Mouse (Mus musculus) E14TG2a.4 (cell line): ENCODE results near the gene Plekhd1.

Experiments used
- H3K27me3 ChIP-seq: 2 replicates; pipeline ENCODE4 v1.6.1; 2014; ENCODE audit warnings: low read length, control low read depth; ENCODE audit not compliant: insufficient read depth
- H3K36me3 ChIP-seq: 2 replicates; pipeline ENCODE4 v1.6.1; 2014; ENCODE audit warnings: low read length, control low read depth; ENCODE audit not compliant: insufficient read depth
- H3K4me1 ChIP-seq: replicated peaks from 2 replicates; pipeline ENCODE4 v1.6.1; 2014; ENCODE audit warnings: low read depth, low read length, control low read depth
- H3K4me3 ChIP-seq: replicated peaks from 2 replicates; pipeline ENCODE4 v1.5.1; 2014; ENCODE audit warnings: mild to moderate bottlenecking, low read length
- H3K9me3 ChIP-seq: 2 replicates; pipeline ENCODE4 v1.6.1; 2014; ENCODE audit warnings: low read length, control low read depth
- CTCF ChIP-seq: conservative IDR thresholded peaks from 2 replicates; pipeline ENCODE4 v1.5.1; 2014; ENCODE audit warnings: low read length
- NANOG ChIP-seq: IDR thresholded peaks from 2 replicates; pipeline ENCODE4 v1.6.1; 2014; ENCODE audit warnings: borderline replicate concordance, low read length, mixed read lengths
- POU5F1 ChIP-seq: IDR thresholded peaks from 2 replicates; pipeline ENCODE4 v1.6.1; 2014; ENCODE audit warnings: low read length, borderline replicate concordance

The Plekhd1 gene

DNA sequence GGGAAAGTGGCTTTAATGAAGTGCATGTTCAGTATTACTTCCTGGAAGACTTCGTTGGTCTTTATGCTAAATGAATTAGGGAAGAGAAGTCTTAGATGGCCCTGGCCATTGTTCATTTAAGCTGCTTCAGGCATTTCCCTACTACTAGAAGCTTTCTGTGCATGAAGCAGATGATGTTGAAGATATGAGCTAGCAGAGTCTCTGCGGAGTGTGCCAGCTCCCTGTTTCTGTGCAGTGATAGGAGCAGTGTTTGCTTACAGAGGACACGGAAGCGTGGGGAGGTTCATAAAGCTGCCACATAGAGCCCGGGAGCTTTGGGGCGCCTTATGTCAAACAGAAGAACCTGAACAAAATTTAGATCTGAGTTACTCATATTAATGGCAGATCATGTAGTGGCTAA lies 33.7 kb upstream of the Plekhd1 start:
- Histone ChIP-seq H3K9me3 (no peaks in the 10 kb centered on the region), H3K36me3 (peaks cover 16% of the 10 kb centered on the region), H3K27me3 (no peaks in the 10 kb centered on the region), H3K4me1 (peaks cover 7% of the 10 kb centered on the region), H3K4me3 (no peak overlapping the region)
- TF ChIP-seq CTCF (no peak), NANOG (no peak), POU5F1 (no peak)

DNA sequence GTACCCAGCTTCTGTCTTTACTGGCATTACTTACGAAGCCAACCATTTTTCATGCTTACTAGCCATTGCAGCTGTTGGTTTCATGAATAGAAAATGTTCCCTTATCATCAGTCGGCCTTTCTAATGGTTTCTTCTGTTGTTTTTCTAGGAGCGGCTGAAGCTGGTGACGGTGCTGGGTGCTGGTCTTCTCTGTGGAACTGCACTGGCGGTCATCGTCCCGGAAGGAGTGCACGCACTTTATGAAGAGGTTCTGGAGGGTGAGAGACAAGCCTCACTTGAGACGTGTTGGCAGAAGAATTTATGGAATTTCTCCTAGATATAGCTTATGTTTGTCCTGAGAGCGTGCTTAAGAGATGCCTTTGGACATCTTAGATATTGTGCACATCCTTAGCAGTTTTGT lies 30.1 kb upstream of the Plekhd1 start:
- Histone ChIP-seq H3K36me3 (peaks cover 48% of the 10 kb centered on the region), H3K27me3 (no peaks in the 10 kb centered on the region), H3K4me1 (peaks cover 4% of the 10 kb centered on the region; the same call in 1 of the 2 replicates), H3K9me3 (no peaks in the 10 kb centered on the region), H3K4me3 (no peak overlapping the region)
- TF ChIP-seq CTCF, result no peak
- TF ChIP-seq NANOG, result no peak
- TF ChIP-seq POU5F1, result no peak

DNA sequence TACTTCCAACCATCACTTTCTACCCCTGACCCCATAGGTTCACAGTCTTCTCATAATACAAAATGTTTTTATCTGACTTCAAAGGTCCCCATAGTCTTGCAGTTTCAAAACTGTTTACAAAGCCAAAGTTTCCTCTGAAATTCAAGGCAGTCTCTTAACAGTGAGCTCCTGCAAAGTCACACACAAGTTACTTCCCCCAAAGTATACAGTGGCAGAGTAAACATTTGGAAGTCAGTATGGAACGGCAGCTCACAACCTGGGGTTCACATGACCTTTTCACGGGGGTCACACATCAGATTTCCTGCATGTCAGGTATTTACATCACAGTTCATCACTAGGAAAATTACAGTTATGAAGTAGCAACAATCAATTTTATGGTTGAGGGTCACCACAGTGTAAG lies 28.5 kb upstream of the Plekhd1 start:
- H3K27me3 ChIP-seq, result no peaks in the 10 kb centered on the region
- no peaks in the 10 kb centered on the region for H3K9me3 ChIP-seq
- H3K36me3 ChIP-seq, result peaks cover 63% of the 10 kb centered on the region
- TF ChIP-seq POU5F1, result no peak
- no peak for TF ChIP-seq NANOG
- no peak for TF ChIP-seq CTCF
- peaks cover 4% of the 10 kb centered on the region; the same call in 1 of the 2 replicates for H3K4me1 ChIP-seq
- H3K4me3 ChIP-seq, result no peak overlapping the region

DNA sequence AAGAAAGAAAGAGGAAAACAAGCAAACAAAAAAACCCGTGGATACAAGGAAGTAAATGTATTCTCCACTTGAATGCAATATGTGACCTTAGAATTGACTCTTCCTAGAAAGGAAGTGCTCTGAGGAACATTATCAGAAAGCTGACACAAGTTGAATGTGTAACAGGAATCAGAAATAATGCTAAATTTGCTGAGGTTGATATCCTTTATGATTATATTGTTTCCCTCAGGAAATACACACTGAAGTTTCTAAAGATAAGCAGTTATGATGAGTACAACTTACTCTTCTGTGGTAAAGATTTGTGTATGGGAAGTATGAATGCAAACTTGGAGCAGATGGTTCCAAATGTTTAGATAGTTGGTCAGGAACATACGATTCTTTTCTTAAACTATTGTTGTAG lies 24.0 kb upstream of the Plekhd1 start:
- no peak for TF ChIP-seq CTCF
- no peak for TF ChIP-seq NANOG
- no peak for TF ChIP-seq POU5F1

DNA sequence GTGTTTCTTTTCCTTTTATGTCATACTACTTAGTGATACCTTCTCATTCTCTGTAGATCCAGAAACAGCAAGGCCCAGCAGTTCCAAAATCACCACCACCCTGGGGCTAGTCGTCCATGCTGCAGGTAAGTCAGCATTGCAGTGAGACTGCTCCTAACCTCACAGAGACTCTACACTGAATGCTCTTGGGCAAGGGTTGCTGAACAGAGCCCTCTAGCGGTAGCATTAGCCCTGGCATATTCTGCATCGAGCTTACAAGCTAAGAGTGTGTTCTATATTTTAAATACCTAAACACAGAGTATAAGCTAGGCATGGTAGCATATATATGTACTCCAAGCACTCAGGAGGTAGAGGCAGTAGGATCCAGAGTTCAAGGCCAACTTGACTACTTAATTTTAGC lies 19.2 kb upstream of the Plekhd1 start:
- no peaks in the 10 kb centered on the region for H3K9me3 ChIP-seq
- peak; percentile 94 for TF ChIP-seq CTCF
- no peak for TF ChIP-seq NANOG

More for the DNA sequence above, 24.0 kb upstream of the Plekhd1 start:
- Histone ChIP-seq H3K4me3 (no peak overlapping the region), H3K9me3 (no peaks in the 10 kb centered on the region), H3K36me3 (peaks cover 54% of the 10 kb centered on the region), H3K27me3 (no peaks in the 10 kb centered on the region), H3K4me1 (peaks cover 7% of the 10 kb centered on the region)

DNA sequence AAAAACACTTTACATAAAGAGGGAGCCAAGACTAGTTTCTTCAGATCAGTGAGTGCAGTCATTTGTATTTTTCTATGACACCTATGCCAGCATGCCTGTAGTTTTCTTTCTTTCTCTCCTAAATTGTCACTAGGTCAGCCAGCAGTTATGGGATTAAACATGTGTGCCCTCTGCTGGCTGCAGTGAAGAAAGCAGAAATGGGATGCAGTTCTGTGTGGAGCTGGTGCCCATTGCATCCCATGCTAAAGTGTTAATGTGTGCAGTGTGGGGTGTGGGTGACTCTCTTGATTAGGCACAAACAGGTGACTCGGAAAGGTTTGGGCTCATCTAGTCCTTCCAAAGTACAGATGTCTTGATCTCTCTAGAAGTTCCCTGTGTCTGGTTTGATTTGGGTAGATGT lies 11.1 kb upstream of the Plekhd1 start:
- Histone ChIP-seq H3K4me3 (no peak overlapping the region), H3K27me3 (no peaks in the 10 kb centered on the region), H3K9me3 (no peaks in the 10 kb centered on the region), H3K36me3 (peaks cover 29% of the 10 kb centered on the region), H3K4me1 (no peaks in the 10 kb centered on the region)
- TF ChIP-seq NANOG (no peak), POU5F1 (no peak), CTCF (peak; percentile 53)

More for the DNA sequence above, 19.2 kb upstream of the Plekhd1 start:
- H3K4me1 ChIP-seq, result peaks cover 10% of the 10 kb centered on the region
- H3K27me3 ChIP-seq, result no peaks in the 10 kb centered on the region
- H3K36me3 ChIP-seq, result peaks cover 44% of the 10 kb centered on the region
- H3K4me3 ChIP-seq, result no peak overlapping the region

DNA sequence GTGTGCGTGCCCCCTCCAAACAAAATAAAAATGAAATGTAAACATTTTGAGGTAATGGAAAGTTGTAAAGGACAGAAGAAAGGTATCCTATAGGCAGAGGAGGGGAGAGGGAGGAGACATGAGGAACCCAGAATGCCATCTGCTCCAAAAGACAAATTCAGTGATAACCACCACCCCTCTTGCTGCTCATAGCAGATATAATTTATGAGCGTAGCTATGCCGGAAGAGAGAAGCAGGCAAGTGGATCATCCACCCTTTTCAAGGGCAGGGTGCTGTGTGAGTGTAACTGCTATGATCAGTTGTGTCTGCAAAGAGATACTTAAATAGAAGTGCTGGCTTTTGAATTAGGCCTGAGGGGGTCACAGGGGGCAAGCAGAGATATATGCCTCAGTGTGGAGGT lies 8.8 kb upstream of the Plekhd1 start:
- H3K36me3 ChIP-seq, result peaks cover 14% of the 10 kb centered on the region
- no peak for TF ChIP-seq POU5F1
- TF ChIP-seq NANOG, result no peak
- no peak for TF ChIP-seq CTCF
- peaks cover 6% of the 10 kb centered on the region for H3K4me1 ChIP-seq
- no peaks in the 10 kb centered on the region for H3K27me3 ChIP-seq
- H3K4me3 ChIP-seq, result no peak overlapping the region
- no peaks in the 10 kb centered on the region for H3K9me3 ChIP-seq

DNA sequence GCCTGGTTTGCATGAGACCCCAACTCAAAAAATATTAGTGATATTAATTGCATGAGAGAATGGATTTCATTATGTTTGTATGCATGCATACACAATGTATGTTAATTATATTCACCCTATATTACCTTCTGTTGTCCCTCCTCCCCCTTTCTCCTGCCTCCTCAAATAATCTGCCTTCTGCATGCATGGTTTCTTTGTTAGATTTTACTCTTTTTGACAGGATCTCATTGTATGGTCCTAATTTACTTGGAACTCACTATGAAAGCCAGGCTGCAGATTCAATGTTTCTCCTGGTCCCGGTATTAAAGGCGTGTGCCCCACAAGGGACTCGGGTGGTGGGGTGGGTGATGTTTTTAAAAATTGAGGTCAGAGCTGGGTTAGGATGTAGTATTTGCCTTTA lies 8.1 kb upstream of the Plekhd1 start:
- Histone ChIP-seq H3K9me3 (no peaks in the 10 kb centered on the region), H3K4me3 (no peak overlapping the region), H3K36me3 (peaks cover 10% of the 10 kb centered on the region), H3K4me1 (peaks cover 9% of the 10 kb centered on the region), H3K27me3 (no peaks in the 10 kb centered on the region)
- TF ChIP-seq POU5F1 (no peak), CTCF (no peak), NANOG (no peak)

DNA sequence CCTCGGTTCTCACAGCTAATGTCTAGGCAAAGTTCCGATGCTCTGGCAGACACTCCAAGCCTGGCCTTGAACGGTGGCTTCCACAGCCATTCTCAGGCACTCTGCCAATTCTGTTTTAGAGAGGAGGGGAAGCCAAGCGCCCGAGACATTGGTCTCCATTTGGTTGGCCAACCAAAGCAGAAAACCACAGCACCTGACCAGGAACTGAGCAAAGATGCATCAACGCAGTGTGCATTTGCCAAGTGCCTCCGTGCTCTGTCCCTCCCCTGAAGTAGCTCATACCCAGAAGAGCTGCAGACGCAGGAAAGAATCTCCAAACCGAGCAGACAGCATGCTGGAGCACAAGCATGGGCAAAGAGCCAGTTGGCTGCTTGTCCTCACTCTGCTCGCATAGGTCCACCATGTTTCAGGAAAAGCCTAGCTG lies 4.6 kb upstream of the Plekhd1 start:
- Histone ChIP-seq H3K4me1 (peaks cover 30% of the 10 kb centered on the region), H3K36me3 (no peaks in the 10 kb centered on the region), H3K9me3 (no peaks in the 10 kb centered on the region), H3K27me3 (peaks cover 29% of the 10 kb centered on the region), H3K4me3 (no peak overlapping the region)
- TF ChIP-seq POU5F1 (no peak), CTCF (no peak)

DNA sequence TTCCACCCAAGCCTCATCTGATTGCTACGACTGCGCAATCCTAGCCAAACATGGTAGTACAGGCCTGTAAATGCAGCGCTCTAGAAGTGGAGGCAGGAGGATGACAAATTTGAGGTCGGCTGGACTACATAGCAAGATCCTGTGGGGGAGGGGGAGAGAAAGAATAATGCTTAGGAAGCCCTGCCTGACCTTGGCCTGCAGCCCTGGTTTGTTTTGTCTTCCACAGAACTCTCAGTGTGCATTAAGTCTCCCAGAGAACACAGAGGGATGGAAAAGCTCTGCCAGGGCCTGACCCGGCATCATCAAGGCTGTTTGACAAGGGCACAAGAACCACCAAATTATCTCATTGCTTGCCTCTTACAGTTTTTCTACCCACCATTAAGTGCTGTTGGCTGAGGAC lies 2.7 kb upstream of the Plekhd1 start:
- Histone ChIP-seq H3K27me3 (peaks cover 48% of the 10 kb centered on the region), H3K4me1 (peaks cover 45% of the 10 kb centered on the region), H3K4me3 (no peak overlapping the region), H3K36me3 (no peaks in the 10 kb centered on the region), H3K9me3 (no peaks in the 10 kb centered on the region)
- TF ChIP-seq POU5F1, result no peak
- TF ChIP-seq CTCF, result no peak
- TF ChIP-seq NANOG, result no peak
